Mouse (Mus musculus): Measurements from ENCODE around the gene Hps5. TPM values are rescaled to one million over a fixed set of nuclear protein-coding genes. Genes with fewer than 3 reads are reported as not detected.

Hps5 gene
- polyA plus RNA-seq (2014; fragmentation: Illumina TruSeq; extraction: RNeasy Lipid Tissue Mini Kit (QIAGEN cat#74804); ENCODE audit: low read depth, low replicate concordance): 10.8 TPM

DNA sequence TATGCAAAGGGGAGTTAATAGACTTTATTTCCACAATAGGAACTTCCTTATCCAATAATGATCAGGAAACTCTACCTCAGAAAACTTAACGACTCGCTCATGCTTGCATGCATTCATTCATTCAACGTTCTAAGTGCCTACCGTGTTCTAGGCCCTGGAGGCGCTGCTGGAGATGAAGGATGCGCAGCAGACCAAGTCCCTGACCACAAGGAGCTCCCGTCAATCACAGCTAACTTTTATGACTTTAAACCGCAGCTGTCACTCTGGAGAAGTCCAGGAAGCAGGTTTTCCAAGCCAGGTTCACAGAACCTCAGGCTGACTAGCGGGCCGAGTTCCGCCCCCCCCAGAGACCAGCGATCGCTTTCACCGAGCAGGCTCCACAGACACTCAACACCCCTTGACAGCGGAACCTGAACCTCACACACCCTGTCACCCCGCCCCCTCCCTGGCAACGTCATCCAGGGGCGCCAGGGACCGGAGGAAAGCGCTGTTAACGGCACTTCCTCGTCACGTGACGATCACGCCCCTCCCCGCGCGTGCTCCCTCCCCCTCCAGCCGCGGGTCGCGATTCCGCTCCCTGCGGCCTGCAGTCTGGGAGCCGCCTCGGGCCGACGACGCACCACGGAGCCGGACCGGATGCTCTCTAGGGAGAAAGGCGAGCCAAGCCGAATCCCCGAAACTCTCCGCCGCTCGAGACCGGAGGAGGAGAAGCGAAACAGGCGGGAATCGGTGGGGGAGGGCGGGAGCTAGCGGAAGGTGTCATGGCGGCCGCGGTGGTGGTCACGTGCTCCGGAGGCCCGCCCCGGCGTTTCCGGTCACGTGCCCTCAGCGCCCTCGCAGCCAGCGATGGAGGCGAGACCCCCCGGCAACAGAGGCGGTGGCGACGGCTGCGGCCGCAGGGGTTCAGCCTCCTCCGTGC is at the start of gene Hps5, which contains the start of gene Gtf2h1:
Hps5 (minus strand) TSS at position 778 of the 919 bp plus-strand sequence.
Gtf2h1 (plus strand) TSS at position 817 of the 919 bp plus-strand sequence.

DNA sequence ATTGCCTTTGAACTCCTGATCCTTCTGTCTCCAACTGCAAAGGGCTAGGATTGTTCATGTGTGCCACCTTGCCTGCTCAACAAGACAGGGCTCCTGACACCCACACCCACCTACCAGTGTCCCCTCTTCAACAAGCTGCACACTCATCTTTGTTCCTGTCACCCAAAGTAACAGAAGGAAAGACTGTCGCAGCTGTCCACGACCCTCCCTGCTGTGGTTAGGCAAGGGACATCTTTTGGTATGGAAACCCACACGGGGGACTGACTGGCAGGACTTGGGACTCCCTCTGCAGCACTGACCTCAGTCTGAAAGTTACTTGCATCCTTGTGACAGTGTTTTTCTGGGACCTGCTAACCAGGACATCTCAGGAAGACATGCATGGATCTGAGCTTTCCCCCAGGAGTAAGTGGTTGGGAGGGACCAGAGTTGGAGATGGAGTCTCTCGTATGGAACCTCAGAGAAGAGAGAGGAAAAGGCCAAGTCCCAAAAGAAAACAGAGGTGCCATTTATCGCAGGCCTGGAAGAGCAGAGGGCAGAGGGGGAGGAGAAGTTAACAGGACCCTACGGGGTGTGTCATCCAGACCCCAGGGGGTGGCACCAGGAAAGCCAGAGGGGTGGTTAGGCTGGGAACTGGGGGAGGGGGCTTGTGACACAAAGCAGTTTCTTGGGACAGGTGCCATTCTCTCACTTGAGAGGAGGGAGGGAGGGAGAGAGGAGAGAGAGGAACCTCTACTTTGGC is 45.1 kb upstream of the Hps5 start, which contains the start of gene Ldha:
Ldha (plus strand) TSS at position 689 of the 739 bp plus-strand sequence.

DNA sequence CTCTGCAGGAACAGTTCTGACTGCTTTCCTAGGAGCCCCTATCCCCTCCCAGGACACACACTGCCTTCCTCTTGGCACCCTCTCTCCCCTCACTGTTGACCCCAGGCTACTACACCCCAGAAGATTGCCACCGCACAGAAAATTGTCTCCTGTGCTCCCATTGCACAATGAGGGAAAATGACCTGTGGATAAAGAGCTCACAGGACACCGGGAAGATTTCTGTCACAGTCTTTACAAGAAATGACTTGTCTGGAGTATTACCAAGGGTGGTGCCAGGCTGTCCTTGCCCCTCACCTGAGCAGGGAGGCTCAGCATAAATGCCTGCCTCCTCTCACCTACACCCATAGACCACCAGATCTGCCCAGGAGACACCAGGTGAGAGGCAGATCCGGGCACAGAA is 44.4 kb downstream of the Hps5 start, which contains the start of gene Saa2:
Saa2 (plus strand) TSS at position 301 of the 400 bp plus-strand sequence.

DNA sequence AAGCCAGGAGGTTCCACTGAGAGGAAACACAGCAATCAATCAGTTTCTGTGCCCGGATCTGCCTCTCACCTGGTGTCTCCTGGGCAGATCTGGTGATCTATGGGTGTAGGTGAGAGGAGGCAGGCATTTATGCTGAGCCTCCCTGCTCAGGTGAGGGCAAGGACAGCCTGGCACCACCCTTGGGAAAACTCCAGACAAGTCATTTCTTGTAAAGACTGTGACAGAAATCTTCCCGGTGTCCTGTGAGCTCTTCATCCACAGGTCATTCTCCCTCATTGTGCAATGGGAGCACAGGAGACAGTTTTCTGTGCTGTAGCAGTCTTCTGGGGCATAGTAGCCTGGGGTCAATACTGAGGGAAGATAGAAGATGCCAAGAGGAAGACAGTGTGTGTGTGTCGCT is 53.0 kb downstream of the Hps5 start, which contains the start of gene Saa1:
Saa1 (minus strand) TSS at position 101 of the 400 bp plus-strand sequence.

DNA sequence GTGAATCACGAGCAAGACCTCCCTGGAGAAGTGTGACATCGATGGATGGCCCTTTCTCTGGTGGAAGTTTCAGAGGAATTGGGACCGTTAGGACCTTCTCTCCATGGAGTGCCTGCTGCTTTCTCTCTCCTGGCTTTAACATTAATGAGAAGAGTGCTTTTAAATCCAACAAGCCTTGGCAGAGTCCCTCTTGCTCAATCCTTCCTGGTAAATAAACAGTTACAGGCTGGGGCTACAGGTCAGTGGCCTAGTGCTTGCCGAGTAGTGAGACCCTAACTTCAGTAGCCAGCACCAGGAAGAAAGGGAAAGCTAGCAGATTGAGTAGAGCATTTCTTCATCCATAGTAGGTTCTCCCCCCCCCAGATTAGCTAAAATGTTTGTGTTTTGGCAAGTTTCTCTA is 63.4 kb downstream of the Hps5 start, which contains the start of gene Saa4:
Saa4 (minus strand) TSS at position 146 of the 400 bp plus-strand sequence.

DNA sequence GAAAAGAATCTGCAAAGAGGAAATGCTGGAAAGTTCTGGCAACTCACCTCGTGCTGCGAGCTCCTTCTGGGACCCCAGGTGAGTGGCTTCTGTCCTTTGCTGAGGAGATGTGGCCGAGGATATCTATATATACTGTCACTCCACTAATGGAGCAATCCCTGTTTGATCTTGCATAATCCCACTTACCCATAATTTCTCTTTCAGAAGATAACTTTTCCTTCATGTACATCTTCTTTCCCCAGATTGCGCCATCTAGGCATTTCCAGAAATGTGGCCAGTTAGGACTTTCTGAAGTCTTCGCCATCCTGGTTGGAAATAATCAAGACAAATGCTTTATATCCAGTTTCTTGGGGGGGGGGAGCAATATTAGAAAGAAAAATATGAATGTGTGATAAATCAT is 80.3 kb downstream of the Hps5 start, which contains the start of gene Saa3:
Saa3 (minus strand) TSS at position 101 of the 400 bp plus-strand sequence.

Other genes starting within 250 kb of the Hps5 start
- 6.8 TPM for gene Sergef, start 156.3 kb downstream of the Hps5 start, polyA plus RNA-seq (2014; fragmentation: Illumina TruSeq; extraction: RNeasy Lipid Tissue Mini Kit (QIAGEN cat#74804); ENCODE audit: low read depth, low replicate concordance)
- not detected for gene Tph1, start 123.5 kb downstream of the Hps5 start, polyA plus RNA-seq (2014; fragmentation: Illumina TruSeq; extraction: RNeasy Lipid Tissue Mini Kit (QIAGEN cat#74804); ENCODE audit: low read depth, low replicate concordance)
- 3.7 TPM for gene Saal1, start 85.4 kb downstream of the Hps5 start, polyA plus RNA-seq (2014; fragmentation: Illumina TruSeq; extraction: RNeasy Lipid Tissue Mini Kit (QIAGEN cat#74804); ENCODE audit: low read depth, low replicate concordance)
- gene Saa3, start 80.4 kb downstream of the Hps5 start, polyA plus RNA-seq (2014; fragmentation: Illumina TruSeq; extraction: RNeasy Lipid Tissue Mini Kit (QIAGEN cat#74804); ENCODE audit: low read depth, low replicate concordance): not detected
- gene Saa4, start 63.5 kb downstream of the Hps5 start, polyA plus RNA-seq (2014; fragmentation: Illumina TruSeq; extraction: RNeasy Lipid Tissue Mini Kit (QIAGEN cat#74804); ENCODE audit: low read depth, low replicate concordance): not detected
- not detected for gene Saa1, start 53.1 kb downstream of the Hps5 start, polyA plus RNA-seq (2014; fragmentation: Illumina TruSeq; extraction: RNeasy Lipid Tissue Mini Kit (QIAGEN cat#74804); ENCODE audit: low read depth, low replicate concordance)
- gene Saa2, start 44.3 kb downstream of the Hps5 start, polyA plus RNA-seq (2014; fragmentation: Illumina TruSeq; extraction: RNeasy Lipid Tissue Mini Kit (QIAGEN cat#74804); ENCODE audit: low read depth, low replicate concordance): not detected
- 17.5 TPM for gene Gtf2h1, start within 50 bp of the Hps5 start, polyA plus RNA-seq (2014; fragmentation: Illumina TruSeq; extraction: RNeasy Lipid Tissue Mini Kit (QIAGEN cat#74804); ENCODE audit: low read depth, low replicate concordance)
- gene Ldha, start 45.4 kb upstream of the Hps5 start, polyA plus RNA-seq (2014; fragmentation: Illumina TruSeq; extraction: RNeasy Lipid Tissue Mini Kit (QIAGEN cat#74804); ENCODE audit: low read depth, low replicate concordance): 788 TPM
- gene Ldhc, start 65.1 kb upstream of the Hps5 start, polyA plus RNA-seq (2014; fragmentation: Illumina TruSeq; extraction: RNeasy Lipid Tissue Mini Kit (QIAGEN cat#74804); ENCODE audit: low read depth, low replicate concordance): not detected
- 83.4 TPM for gene Tsg101, start 123.9 kb upstream of the Hps5 start, polyA plus RNA-seq (2014; fragmentation: Illumina TruSeq; extraction: RNeasy Lipid Tissue Mini Kit (QIAGEN cat#74804); ENCODE audit: low read depth, low replicate concordance)
- gene Uevld, start 162.5 kb upstream of the Hps5 start, polyA plus RNA-seq (2014; fragmentation: Illumina TruSeq; extraction: RNeasy Lipid Tissue Mini Kit (QIAGEN cat#74804); ENCODE audit: low read depth, low replicate concordance): 6.5 TPM
- gene Gm9999, start 187.5 kb upstream of the Hps5 start, polyA plus RNA-seq (2014; fragmentation: Illumina TruSeq; extraction: RNeasy Lipid Tissue Mini Kit (QIAGEN cat#74804); ENCODE audit: low read depth, low replicate concordance): not detected
- gene Spty2d1, start 212.3 kb upstream of the Hps5 start, polyA plus RNA-seq (2014; fragmentation: Illumina TruSeq; extraction: RNeasy Lipid Tissue Mini Kit (QIAGEN cat#74804); ENCODE audit: low read depth, low replicate concordance): 6.7 TPM

Data from heart, adult 10 weeks (tissue).